Mouse (Mus musculus) midbrain, embryonic 10.5 days (tissue): ENCODE data around the gene Ppm1h. TPM values are rescaled to one million over a fixed set of nuclear protein-coding genes. Genes with fewer than 3 reads are reported as not detected.

Source experiments
- DNase-seq: peaks from one replicate; pipeline ENCODE4 v3.0.0-alpha.2; 2017; ENCODE audit warnings: low spot score
- H3K27ac ChIP-seq: fragments of 300-500 bp; sonication (generic); replicated peaks from 2 replicates; pipeline ENCODE4 v1.5.1; 2016; ENCODE audit warnings: mild to moderate bottlenecking
- H3K27me3 ChIP-seq: fragments of 300-500 bp; sonication (generic); 2 replicates; pipeline ENCODE4 v1.6.1; 2016; ENCODE audit warnings: low read depth, mild to moderate bottlenecking; ENCODE audit not compliant: poor library complexity, severe bottlenecking
- H3K36me3 ChIP-seq: fragments of 300-500 bp; sonication (generic); 2 replicates; pipeline ENCODE4 v1.6.1; 2016; ENCODE audit warnings: mild to moderate bottlenecking, moderate library complexity
- H3K4me1 ChIP-seq: fragments of 300-500 bp; sonication (generic); 2 replicates; pipeline ENCODE4 v1.6.1; 2016
- H3K4me3 ChIP-seq: fragments of 300-500 bp; sonication (generic); 2 replicates; pipeline ENCODE4 v1.5.1; 2016; ENCODE audit warnings: mild to moderate bottlenecking, moderate library complexity
- H3K9me3 ChIP-seq: fragments of 300-500 bp; sonication (generic); replicated peaks from 2 replicates; pipeline ENCODE4 v1.6.1; 2016; ENCODE audit warnings: mild to moderate bottlenecking
- WGBS: fragments of 180-500 bp; shearing (Covaris S2); methylation state at CpG from one replicate; pipeline ENCODE4 v1.1.7; 2016; 5-methylcytosine and 5-hydroxymethylcytosine counted together
- polyA plus RNA-seq: library from polyadenylated mRNA; unstranded; fragments of >200 nt; fragmentation: Nextera tagmentation; extraction: Ambion mirVana; gene quantifications from 2 replicates; pipeline ENCODE4 v1.2.1, GENCODE M21; 2016

Ppm1h gene
- polyA plus RNA-seq, 1 experiment from 2014 or later: 3.3 TPM

DNA sequence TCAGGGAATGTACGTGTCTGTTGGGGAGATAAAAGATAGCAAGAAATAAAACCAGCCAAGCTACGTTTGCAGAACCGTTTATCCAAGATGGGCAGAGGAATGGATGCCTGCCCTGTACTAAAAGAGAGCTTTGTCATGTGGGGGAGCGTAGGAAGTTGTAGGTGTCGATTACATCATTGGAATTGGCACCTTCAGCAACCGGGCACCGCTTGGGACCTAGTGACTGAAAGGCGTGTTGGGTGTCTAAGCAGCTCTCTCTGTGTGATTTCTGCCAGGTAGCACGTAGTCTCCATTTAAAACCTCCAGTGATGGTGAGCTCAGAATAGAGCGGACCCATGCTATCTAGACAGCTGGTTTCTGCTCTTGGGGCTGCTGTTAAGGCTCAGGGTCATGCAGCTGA, 60.0 kb downstream of the Ppm1h start:
- no peaks in the 10 kb centered on the region for H3K27me3 ChIP-seq
- WGBS: 93% methylated on average over 10 of the region's 10 CpGs
- H3K4me3 ChIP-seq: no peak overlapping the region
- H3K4me1 ChIP-seq: peaks cover 6% of the 10 kb centered on the region
- DNase-seq: no peak
- H3K27ac ChIP-seq: no peak overlapping the region
- H3K9me3 ChIP-seq: no peaks in the 10 kb centered on the region
- H3K36me3 ChIP-seq: no peaks in the 10 kb centered on the region

DNA sequence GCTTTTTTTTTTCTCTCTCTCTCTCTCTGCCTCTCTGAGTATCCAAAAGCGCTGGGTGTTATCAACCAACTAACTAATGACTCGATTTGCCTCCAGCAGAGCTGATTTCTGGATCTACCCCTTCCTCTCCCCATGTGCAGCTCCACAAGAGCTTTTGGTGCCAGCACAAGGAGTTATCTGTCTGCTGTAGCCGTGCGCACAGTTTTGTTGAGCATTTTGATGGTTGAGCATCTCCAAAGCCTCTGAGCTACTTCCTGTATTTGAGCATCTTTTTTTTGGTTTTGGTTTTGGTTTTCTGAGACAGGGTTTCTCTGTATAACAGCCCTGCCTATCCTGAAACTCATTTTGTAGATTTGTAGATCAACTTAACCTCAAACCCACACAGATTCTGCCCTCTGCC, 60.5 kb downstream of the Ppm1h start:
- no peak for DNase-seq
- 91% methylated on average over 4 of the region's 4 CpGs for WGBS
- H3K27ac ChIP-seq: no peak overlapping the region

DNA sequence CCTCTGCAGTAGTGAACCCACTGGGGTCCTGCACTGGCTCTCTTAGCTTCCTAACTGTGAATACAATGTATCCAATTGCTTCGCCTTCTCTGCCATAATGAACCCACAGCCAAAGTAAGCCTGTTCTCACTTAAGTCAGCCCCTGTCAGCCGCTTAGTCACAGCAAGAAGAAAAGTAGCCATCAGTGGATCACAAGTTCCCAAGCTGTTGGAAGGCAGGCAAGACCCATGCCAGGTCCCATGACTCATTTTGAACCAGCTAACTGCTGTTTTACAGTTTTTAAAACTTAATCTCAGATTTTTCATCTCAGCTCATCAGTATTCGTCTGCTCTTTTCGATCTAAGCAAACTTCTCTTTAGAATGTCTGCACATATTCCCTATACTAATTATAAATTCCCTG, 61.6 kb downstream of the Ppm1h start:
- no peak overlapping the region for H3K27ac ChIP-seq
- WGBS: 87% methylated on average over 4 of the region's 4 CpGs
- no peaks in the 10 kb centered on the region for H3K36me3 ChIP-seq
- H3K4me1 ChIP-seq: peaks cover 6% of the 10 kb centered on the region
- no peak for DNase-seq
- H3K9me3 ChIP-seq: no peaks in the 10 kb centered on the region
- no peaks in the 10 kb centered on the region for H3K27me3 ChIP-seq
- H3K4me3 ChIP-seq: no peak overlapping the region

More for the DNA sequence above, 60.5 kb downstream of the Ppm1h start:
- Histone ChIP-seq H3K9me3 (no peaks in the 10 kb centered on the region), H3K27me3 (no peaks in the 10 kb centered on the region), H3K4me1 (peaks cover 6% of the 10 kb centered on the region), H3K4me3 (no peak overlapping the region), H3K36me3 (no peaks in the 10 kb centered on the region)

DNA sequence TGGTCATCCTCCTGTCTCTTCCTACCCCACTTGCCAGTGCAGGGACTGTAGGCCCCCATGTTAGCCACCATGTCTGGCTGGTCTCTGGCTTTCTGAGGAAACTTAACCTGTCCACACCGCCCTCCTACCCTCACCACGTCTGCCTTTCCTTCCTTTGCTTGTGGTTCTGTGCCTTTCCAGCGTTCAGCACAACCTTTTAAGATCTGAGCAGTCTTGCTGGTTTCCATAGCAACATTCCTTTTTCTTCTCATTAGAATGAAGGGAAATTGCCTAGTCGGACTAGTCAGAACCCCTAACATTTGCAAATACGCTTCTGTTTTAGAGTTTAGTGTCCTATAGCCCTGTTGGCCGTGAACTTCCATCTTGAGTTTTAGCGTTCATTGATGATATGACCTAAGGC, 62.6 kb downstream of the Ppm1h start:
- 77% methylated on average over 7 of the region's 7 CpGs for WGBS

DNA sequence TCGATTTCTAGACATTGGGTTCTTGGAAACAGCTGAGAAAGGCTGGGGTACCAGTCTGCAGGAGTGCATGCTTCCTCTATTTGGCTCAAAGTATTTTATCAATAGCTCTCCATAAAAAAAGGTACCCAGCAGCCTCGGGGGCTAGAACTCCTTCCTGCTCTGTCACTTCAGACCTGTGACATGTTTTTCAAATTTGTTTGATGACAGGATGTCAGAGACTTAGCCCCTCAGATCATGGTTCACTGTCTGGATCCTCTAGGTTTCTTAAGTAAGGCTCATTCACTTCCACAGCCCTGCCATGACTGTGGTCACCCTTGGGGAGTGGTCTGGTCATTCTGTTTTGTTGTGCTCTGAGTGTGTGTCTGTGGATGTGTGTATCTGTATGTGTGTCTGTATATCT, 63.6 kb downstream of the Ppm1h start:
- Histone ChIP-seq H3K4me1 (peaks cover 9% of the 10 kb centered on the region), H3K27ac (no peak overlapping the region), H3K9me3 (no peaks in the 10 kb centered on the region), H3K27me3 (no peaks in the 10 kb centered on the region), H3K36me3 (no peaks in the 10 kb centered on the region), H3K4me3 (no peak overlapping the region)
- 94% methylated on average over 2 of the region's 2 CpGs for WGBS
- DNase-seq: no peak

More for the DNA sequence above, 62.6 kb downstream of the Ppm1h start:
- H3K4me3 ChIP-seq: no peak overlapping the region
- H3K27ac ChIP-seq: no peak overlapping the region
- peaks cover 9% of the 10 kb centered on the region for H3K4me1 ChIP-seq
- no peak for DNase-seq
- no peaks in the 10 kb centered on the region for H3K36me3 ChIP-seq
- no peaks in the 10 kb centered on the region for H3K9me3 ChIP-seq
- H3K27me3 ChIP-seq: no peaks in the 10 kb centered on the region

DNA sequence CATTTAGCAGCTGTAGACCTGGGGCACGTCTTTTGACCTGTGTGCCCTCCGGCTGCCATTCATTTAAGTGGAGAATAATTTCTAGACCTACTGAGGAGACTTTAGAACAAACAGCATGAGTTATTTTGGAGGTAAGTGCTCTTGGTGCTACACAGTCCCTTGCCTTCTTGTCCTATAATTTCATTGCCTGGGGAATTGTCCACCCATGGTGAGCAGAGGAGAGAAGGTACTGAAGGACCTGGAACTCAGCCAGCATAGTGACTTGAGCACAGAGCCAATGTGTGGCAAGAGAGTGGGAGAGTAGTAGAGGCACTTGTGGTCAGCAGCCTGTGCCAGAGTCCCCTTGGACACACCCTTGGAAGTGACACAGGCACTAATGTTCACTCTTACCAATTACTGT, 64.8 kb downstream of the Ppm1h start:
- Histone ChIP-seq H3K27ac (no peak overlapping the region), H3K4me3 (no peak overlapping the region), H3K27me3 (no peaks in the 10 kb centered on the region), H3K9me3 (no peaks in the 10 kb centered on the region), H3K36me3 (no peaks in the 10 kb centered on the region), H3K4me1 (peaks cover 9% of the 10 kb centered on the region)
- 95% methylated on average over 2 of the region's 2 CpGs for WGBS
- no peak for DNase-seq

DNA sequence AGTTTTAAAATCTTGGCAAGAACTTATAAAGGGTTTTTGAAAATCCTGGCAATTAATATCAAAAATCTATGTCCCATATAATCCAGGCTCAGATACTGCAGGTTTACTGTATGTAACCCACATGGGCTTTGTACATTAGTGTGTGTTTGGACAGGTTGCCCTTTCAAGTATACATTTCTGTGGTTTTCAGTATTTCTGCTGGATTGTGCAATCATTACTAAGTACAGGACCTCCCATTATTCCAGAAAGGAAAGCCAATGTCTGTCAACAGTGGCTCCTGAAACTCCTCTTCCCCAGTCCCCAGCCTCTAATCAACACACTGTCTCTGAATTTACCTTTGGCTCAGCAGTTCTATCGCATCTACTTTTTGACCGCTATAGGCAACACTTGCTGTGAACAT, 66.4 kb downstream of the Ppm1h start:
- Histone ChIP-seq H3K9me3 (no peaks in the 10 kb centered on the region), H3K27ac (no peak overlapping the region), H3K36me3 (no peaks in the 10 kb centered on the region), H3K4me1 (peaks cover 9% of the 10 kb centered on the region), H3K27me3 (no peaks in the 10 kb centered on the region), H3K4me3 (no peak overlapping the region)
- WGBS: 95% methylated on average over 2 of the region's 2 CpGs
- DNase-seq: no peak

DNA sequence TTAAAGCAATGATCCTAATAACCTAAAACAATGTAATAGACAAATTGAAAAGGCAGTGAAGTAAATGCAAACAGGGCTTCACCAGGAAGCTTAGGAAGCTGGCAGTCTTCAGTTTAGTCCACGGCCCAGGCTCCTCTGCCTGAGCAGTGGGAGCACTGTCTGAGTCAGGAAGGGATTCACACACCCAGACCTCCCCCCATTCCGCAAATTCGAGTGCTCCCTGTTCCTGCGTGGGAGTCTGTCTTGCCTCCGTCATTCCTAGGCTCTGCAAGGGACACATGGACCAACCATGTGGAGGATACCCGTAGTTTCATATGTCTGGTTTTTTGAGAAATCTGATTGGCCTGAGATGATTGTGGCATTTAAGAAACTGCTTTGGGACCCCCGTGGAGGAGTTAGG, 67.6 kb downstream of the Ppm1h start:
- H3K27me3 ChIP-seq: no peaks in the 10 kb centered on the region
- peaks cover 4% of the 10 kb centered on the region; the same call in 1 of the 2 replicates for H3K4me1 ChIP-seq
- WGBS: 82% methylated on average over 7 of the region's 7 CpGs
- H3K4me3 ChIP-seq: no peak overlapping the region
- H3K36me3 ChIP-seq: no peaks in the 10 kb centered on the region
- H3K27ac ChIP-seq: no peak overlapping the region
- H3K9me3 ChIP-seq: no peaks in the 10 kb centered on the region
- DNase-seq: no peak

DNA sequence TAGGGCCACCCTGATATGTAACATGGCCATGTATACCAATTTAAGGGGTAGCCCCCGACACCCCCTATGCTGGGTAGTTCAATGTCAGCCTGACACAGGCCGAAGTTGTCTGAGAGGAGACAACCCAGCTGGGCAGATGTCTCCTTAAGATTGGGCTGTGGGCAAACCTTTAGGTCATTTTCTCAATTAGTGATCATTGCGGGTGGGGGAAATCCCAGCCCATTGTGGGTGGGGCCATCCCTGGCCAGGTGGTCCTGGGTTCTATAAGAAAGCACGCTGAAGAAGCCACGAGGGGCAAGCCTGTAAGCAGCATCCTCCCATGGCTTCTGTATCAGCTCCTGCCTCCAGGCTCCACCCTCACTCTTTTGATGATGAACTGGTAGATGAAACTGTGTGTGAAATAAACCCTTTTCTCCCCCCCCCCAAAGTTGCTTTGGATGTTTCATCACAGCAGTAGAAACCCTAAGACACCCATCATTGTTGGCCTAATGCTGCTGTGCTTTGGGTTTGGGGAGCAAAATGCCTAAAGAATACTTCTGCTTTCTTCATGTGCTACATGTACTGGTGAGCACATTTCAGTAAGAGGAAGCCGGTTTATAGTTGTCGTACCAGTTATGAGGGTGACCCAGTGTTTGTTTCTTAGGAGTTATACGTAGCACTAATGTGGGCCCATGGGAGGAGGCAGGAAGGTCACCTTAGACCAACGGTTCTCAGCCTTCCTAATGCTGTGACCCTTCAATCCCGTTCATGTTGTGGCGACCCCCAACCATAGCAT, 68.8 kb downstream of the Ppm1h start:
- Histone ChIP-seq H3K4me3 (no peak overlapping the region), H3K4me1 (0 out of 2 replicates have a peak, but pooled peaks cover 3% of the 10 kb centered on the region), H3K36me3 (no peaks in the 10 kb centered on the region), H3K27ac (no peak overlapping the region), H3K27me3 (no peaks in the 10 kb centered on the region), H3K9me3 (no peaks in the 10 kb centered on the region)
- DNase-seq: no peak
- 94% methylated on average over 11 of the region's 11 CpGs for WGBS

DNA sequence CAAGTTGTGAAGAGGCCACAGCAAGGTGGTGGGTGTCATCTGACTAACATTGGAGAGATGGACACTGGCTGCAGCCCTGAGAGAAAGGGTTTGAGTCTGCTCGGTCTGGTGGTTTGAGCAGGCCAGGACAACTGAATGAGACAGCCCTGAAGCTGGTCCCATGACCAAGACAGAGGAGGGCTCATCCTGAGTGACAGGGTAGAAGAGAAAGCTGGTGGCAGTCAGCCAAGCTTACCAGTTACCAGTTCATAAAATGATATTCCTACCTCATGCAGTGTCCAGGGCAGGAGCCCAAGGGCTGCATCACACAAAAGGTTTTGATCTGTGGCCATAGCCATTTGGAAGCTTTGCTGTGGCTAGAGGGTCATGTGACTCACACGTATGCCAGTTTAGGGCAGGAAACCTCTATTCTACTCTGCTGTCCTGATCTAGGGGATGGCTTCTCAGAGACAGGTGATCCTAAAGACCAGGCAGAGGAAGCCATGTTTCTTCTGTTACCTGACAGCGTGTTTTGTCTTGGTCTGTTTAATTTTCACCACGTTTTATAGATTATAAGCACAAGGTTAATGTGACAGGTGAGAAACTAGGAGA, 69.9 kb downstream of the Ppm1h start:
- Histone ChIP-seq H3K36me3 (no peaks in the 10 kb centered on the region), H3K4me1 (peaks cover 10% of the 10 kb centered on the region), H3K9me3 (no peaks in the 10 kb centered on the region), H3K27me3 (no peaks in the 10 kb centered on the region), H3K4me3 (no peak overlapping the region), H3K27ac (no peak overlapping the region)
- WGBS: 82% methylated on average over 4 of the region's 4 CpGs
- no peak for DNase-seq

DNA sequence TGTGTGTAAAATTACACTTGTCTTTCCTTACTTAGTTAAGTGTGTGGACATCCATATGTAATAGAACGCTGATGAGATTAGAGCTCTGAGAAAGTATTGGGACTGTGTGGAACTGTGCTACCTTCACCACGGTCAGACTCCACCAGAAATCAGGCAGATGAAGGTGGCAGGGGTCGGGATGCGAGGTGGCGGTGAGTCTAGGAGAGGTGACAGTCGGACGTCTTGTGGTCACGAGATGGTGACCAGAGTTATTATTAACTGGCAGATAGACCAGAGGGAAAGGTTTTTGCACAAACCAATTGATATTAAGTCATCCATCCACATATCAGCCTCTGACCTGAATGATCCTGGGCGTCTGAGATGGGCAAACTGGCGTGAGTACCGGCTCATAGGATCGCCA, 70.5 kb downstream of the Ppm1h start:
- H3K9me3 ChIP-seq: no peaks in the 10 kb centered on the region
- DNase-seq: no peak
- 94% methylated on average over 12 of the region's 12 CpGs for WGBS
- H3K36me3 ChIP-seq: no peaks in the 10 kb centered on the region
- no peaks in the 10 kb centered on the region for H3K27me3 ChIP-seq
- no peak overlapping the region for H3K4me3 ChIP-seq
- H3K27ac ChIP-seq: no peak overlapping the region
- H3K4me1 ChIP-seq: peaks cover 16% of the 10 kb centered on the region

DNA sequence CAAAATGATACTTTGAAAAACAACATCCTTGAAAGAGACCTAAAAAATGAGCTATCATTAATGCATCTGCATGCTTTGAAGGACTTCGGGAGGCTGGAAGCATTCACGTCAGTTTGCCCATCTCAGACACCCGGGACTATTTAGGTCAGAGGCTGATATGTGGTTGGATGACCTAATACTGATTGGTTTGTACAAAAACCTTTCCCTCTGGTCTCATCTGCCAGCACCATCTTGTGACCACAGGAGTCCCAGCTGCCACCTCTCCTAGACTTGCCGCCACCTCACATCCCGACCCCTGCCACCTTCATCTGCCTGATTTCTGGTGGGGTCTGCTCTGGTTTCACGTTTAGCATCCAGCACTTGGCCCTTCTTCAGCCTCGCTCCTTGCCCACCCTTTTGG, 71.3 kb downstream of the Ppm1h start:
- Histone ChIP-seq H3K36me3 (no peaks in the 10 kb centered on the region), H3K27ac (no peak overlapping the region), H3K4me1 (peaks cover 17% of the 10 kb centered on the region), H3K27me3 (no peaks in the 10 kb centered on the region), H3K4me3 (no peak overlapping the region), H3K9me3 (no peaks in the 10 kb centered on the region)
- WGBS: 91% methylated on average over 7 of the region's 7 CpGs
- no peak for DNase-seq
